Mouse (Mus musculus) spleen, adult 2 months (tissue): ENCODE results near the gene 2410131K14Rik.

Source experiments
- CTCF ChIP-seq: fragments of 200-500 bp; IDR thresholded peaks from 2 replicates; pipeline ENCODE4 v1.5.1; 2011; ENCODE audit warnings: mild to moderate bottlenecking, inconsistent platforms; ENCODE audit not compliant: insufficient read depth, insufficient read length, insufficient replicate concordance; ENCODE audit errors: extremely low read depth
- POLR2A ChIP-seq: fragments of 200-500 bp; IDR thresholded peaks from 2 replicates; pipeline ENCODE4 v1.6.1; 2011; ENCODE audit warnings: low read depth, low read length, inconsistent platforms

DNA sequence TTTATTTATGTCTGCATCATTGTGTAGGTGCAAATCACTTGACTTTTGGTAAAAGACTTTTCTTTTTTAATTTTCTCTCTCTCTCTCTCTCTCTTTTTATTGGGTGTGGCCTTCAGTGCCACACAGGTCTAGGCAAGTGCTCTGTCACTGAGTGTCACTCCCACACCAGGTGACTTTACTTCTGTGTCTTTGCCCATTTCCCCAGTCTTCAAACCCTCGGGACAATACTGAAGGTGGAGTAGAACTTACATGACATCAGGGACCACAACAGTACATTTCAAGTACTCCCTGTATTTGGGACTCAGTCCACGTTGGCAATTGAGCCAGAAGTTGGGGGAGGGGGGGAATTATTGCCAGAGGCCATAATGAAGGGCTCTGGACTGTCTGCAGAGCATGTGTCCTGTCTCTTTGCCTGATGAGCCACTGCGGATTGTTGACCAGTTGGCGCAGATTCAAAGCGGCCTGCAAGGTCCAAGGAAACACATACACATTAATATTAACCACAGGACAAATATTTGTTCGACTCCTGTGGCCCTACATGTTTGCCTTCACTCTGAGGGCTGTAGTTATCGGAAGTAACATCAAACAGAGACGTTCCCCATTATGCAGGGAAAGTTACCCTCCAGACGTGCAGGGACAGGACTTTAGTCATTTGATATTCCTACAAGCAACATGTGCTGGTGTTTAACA, 57.6 kb downstream of the 2410131K14Rik start:
- TF ChIP-seq CTCF (no peak), POLR2A (no peak)
